ENCODE assay signal across 11 mouse cellular contexts in genomic region chr16:10274465-10274864, GRCm38 (mm10). TPM values are rescaled to one million over a fixed set of nuclear protein-coding genes. Genes with fewer than 3 reads are reported as not detected.
A peak's percentile ranks its signal among the peaks of the same experiment; 100 is the strongest.
DNase-seq lines count a peak whose midpoint lies in the region; TF ChIP-seq lines count a peak whose summit lies in the region.
"Had no signal": no experiment of that assay in that cellular context is flagged by ENCODE, and none has a peak within 500 bp of the region (broad histone marks: within the 10 kb centered on the region; RNA-seq: fewer than 3 reads in every experiment).

No protein-coding gene starts in this region.

- H3K27me3 ChIP-seq in heart, embryonic 10.5 days (ENCODE audit: insufficient read depth, poor library complexity, severe bottlenecking), result no peaks in the 10 kb centered on the region
- H3K27me3 ChIP-seq in thymus, adult 2 months (ENCODE audit: control insufficient read depth, insufficient read depth, low read length), result no peaks in the 10 kb centered on the region
- H3K27me3 ChIP-seq in midbrain, embryonic 10.5 days (ENCODE audit: low read depth, poor library complexity, severe bottlenecking), result no peaks in the 10 kb centered on the region
- H3K27me3 ChIP-seq: liver, embryonic 13.5 days; midbrain, embryonic 15.5 days had no signal

- H3K9me3 ChIP-seq in heart, embryonic 10.5 days, result 0 out of 2 replicates have a peak, but pooled peaks cover 4% of the 10 kb centered on the region
- H3K9me3 ChIP-seq in midbrain, embryonic 10.5 days (replicated peaks), result peaks cover 12% of the 10 kb centered on the region
- H3K9me3 ChIP-seq: liver, embryonic 13.5 days; midbrain, embryonic 15.5 days had no signal

- H3K36me3 ChIP-seq in heart, embryonic 10.5 days, result no peaks in the 10 kb centered on the region
- no peaks in the 10 kb centered on the region for H3K36me3 ChIP-seq in thymus, adult 2 months (ENCODE audit: control insufficient read depth, insufficient read depth, low read length)
- H3K36me3 ChIP-seq in midbrain, embryonic 10.5 days, result no peaks in the 10 kb centered on the region
- H3K36me3 ChIP-seq: hindbrain, embryonic 10.5 days; liver, embryonic 13.5 days; midbrain, embryonic 15.5 days had no signal

- H3K27ac ChIP-seq in heart, embryonic 10.5 days, result no peak overlapping the region
- no peak overlapping the region for H3K27ac ChIP-seq in thymus, adult 2 months (ENCODE audit: control insufficient read depth, insufficient read depth, low read length)
- no peak overlapping the region for H3K27ac ChIP-seq in midbrain, embryonic 10.5 days (replicated peaks)
- H3K27ac ChIP-seq: hindbrain, embryonic 10.5 days; liver, embryonic 13.5 days; midbrain, embryonic 15.5 days had no signal

- DNase-seq in heart, embryonic 10.5 days (ENCODE audit: low spot score), result peak; percentile 7
- DNase-seq in heart, adult 18-20 months, result no peak
- DNase-seq in thymus, adult 2 months, result peak; percentile 21
- DNase-seq in thymus, adult 18-20 months, result no peak
- DNase-seq in ZHBTc4 (ENCODE audit: low read depth, low spot score), result peak; percentile 71
- DNase-seq in Muller cell, postnatal 12 days (ENCODE audit: inconsistent ontology term), result no peak
- no peak for DNase-seq in midbrain, embryonic 10.5 days (ENCODE audit: low spot score)
- DNase-seq: layer of hippocampus, postnatal 36 days; liver, embryonic 13.5 days had no signal

- H3K4me3 ChIP-seq in heart, embryonic 10.5 days, result no peak overlapping the region
- no peak overlapping the region for H3K4me3 ChIP-seq in thymus, adult 2 months (ENCODE audit: control insufficient read depth, insufficient read depth, low read length)
- no peak overlapping the region for H3K4me3 ChIP-seq in midbrain, embryonic 10.5 days
- H3K4me3 ChIP-seq: hindbrain, embryonic 10.5 days; liver, embryonic 13.5 days; midbrain, embryonic 15.5 days had no signal

- H3K4me1 ChIP-seq in heart, embryonic 10.5 days, result no peaks in the 10 kb centered on the region
- H3K4me1 ChIP-seq in thymus, adult 2 months (replicated peaks; ENCODE audit: control insufficient read depth, insufficient read depth, low read length), result no peaks in the 10 kb centered on the region
- H3K4me1 ChIP-seq in midbrain, embryonic 10.5 days, result no peaks in the 10 kb centered on the region
- H3K4me1 ChIP-seq: hindbrain, embryonic 10.5 days; liver, embryonic 13.5 days; midbrain, embryonic 15.5 days had no signal

- WGBS in heart, embryonic 10.5 days, result 63% methylated on average over 4 of the region's 4 CpGs
- 74% methylated on average over 4 of the region's 4 CpGs for WGBS in thymus, adult 2 months
- WGBS in midbrain, embryonic 10.5 days, result 59% methylated on average over 4 of the region's 4 CpGs

- peak; percentile 48; the same call in 1 of the 2 replicates for TF ChIP-seq CTCF in thymus, adult 2 months (IDR thresholded peaks at IDR 0.05; ENCODE audit: borderline replicate concordance, control insufficient read depth, extremely low read depth, insufficient read depth, low read length, poor library complexity)

- no peak for TF ChIP-seq POLR2A in thymus, adult 2 months (IDR thresholded peaks at IDR 0.05; ENCODE audit: control insufficient read depth, extremely low read depth, insufficient read depth, low read length, poor library complexity)

RNA-seq across cellular contexts. Expression of gene Emp2, which starts 39.3 kb away (rescaled TPM):
- 22.3 and 25.5 TPM in 2 replicates for polyA plus RNA-seq in heart, embryonic 10.5 days (2016; fragmentation: Nextera tagmentation; extraction: Ambion mirVana)
- 10 to 100 TPM; 31.4 to 34.6 TPM for total RNA-seq in heart, adult 18-20 months (2021)
- 12.9 and 20.0 TPM in 2 replicates for polyA plus RNA-seq in thymus, adult 2 months (2012; rRNA removed)
- polyA plus RNA-seq in midbrain, embryonic 10.5 days (2016; fragmentation: Nextera tagmentation; extraction: Ambion mirVana), result 3.3 and 4.8 TPM in 2 replicates

Comparison
In these comparisons a context has a peak if more than half of its experiments do, and no peak if none do; other contexts are left out.
1. DNase-seq: peak in heart, embryonic 10.5 days (single experiment), thymus, adult 2 months (single experiment) and ZHBTc4 (single experiment); none in heart, adult 18-20 months (0 of 2), thymus, adult 18-20 months (0 of 2), Muller cell, postnatal 12 days (single experiment) and midbrain, embryonic 10.5 days (single experiment).